ENCODE assay signal across 8 mouse cellular contexts in the genomic region with DNA sequence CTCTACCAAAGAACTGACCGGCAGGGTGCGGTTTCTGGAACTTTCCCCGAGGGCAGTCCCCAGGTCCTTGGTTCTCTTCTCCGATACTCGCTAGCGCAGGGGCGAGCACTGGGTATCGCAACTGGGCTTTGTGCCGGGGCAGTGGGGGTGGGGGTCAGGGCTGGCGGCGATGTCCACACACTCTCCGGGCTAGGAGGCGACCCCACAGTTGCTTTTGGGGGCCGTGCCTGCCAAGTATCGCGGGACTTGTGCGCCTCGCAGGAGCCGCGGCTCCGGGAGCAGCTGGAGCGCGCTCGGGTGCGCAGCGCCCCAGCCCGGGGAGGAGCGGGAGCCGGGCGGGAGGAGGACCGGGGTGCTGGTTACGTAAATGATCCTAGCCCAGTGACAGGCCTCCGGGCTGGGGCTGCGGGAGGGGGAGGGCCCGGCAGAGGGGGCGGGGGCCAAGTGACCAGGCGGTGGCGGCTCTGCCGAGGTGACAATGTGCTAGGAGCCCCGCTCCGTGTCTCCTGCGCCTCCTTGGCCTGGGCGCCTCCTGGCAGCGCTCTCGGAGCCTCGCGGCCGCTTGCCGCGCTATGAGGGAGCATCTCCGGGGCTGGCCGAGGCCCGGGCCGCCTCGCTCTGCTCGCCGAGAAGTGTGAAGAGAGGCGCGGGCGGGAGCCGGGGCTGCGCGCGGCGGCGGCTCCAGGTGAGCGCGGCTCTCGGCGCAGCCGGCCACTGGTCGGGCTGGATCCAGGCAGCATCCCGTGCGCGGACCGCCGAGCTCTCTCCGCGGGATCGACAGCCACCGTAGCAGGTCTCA. TPM values are rescaled to one million over a fixed set of nuclear protein-coding genes. Genes with fewer than 3 reads are reported as not detected.
A peak's percentile ranks its signal among the peaks of the same experiment; 100 is the strongest.
DNase-seq lines count a peak whose midpoint lies in the region; ATAC-seq and TF ChIP-seq lines count a peak whose summit lies in the region.

Gene Galnt13 (plus strand): TSS at position 381 of the 799 bp plus-strand sequence.

- under 1% methylated on average over 79 of the region's 81 CpGs for WGBS in heart, embryonic 13.5 days
- under 1% methylated on average over 81 of the region's 81 CpGs for WGBS in cerebellum, adult 2 months
- 2% methylated on average over 59 of the region's 81 CpGs for WGBS in lung, postnatal 0 days

- H3K9me3 ChIP-seq in heart, embryonic 13.5 days = no peaks in the 10 kb centered on the region
- H3K9me3 ChIP-seq in lung, postnatal 0 days (ENCODE audit: low read length) = no peaks in the 10 kb centered on the region

- TF ChIP-seq CTCF in cerebellum, adult 2 months (IDR thresholded peaks at IDR 0.05; ENCODE audit: borderline replicate concordance, insufficient read depth, low read depth, low read length) = no peak; the same call in 1 of the 2 replicates
- no peak for TF ChIP-seq CTCF in lung, postnatal 0 days (IDR thresholded peaks at IDR 0.05)

- peaks cover 12% of the 10 kb centered on the region; the same call in 1 of the 2 replicates for H3K4me1 ChIP-seq in heart, embryonic 13.5 days
- peaks cover 3% of the 10 kb centered on the region; the same call in 1 of the 2 replicates for H3K4me1 ChIP-seq in cerebellum, adult 2 months (ENCODE audit: control insufficient read depth, insufficient read depth, low read length)
- no peaks in the 10 kb centered on the region for H3K4me1 ChIP-seq in lung, postnatal 0 days (ENCODE audit: insufficient read depth, low read depth, low read length)

- peaks cover 58% of the 10 kb centered on the region for H3K27me3 ChIP-seq in heart, embryonic 13.5 days (replicated peaks)
- H3K27me3 ChIP-seq in cerebellum, adult 2 months (ENCODE audit: control insufficient read depth, insufficient read depth, low read length) = no peaks in the 10 kb centered on the region
- H3K27me3 ChIP-seq in lung, postnatal 0 days (replicated peaks; ENCODE audit: insufficient read depth, low read length) = peaks cover 16% of the 10 kb centered on the region

- peak within 1 kb of the TSS; percentile 84 for H3K4me2 ChIP-seq in heart, embryonic 13.5 days
- peak within 1 kb of the TSS; percentile 58 for H3K4me2 ChIP-seq in lung, postnatal 0 days (replicated peaks; ENCODE audit: low read depth, low read length)

- TF ChIP-seq EP300 in lung, postnatal 0 days (IDR thresholded peaks at IDR 0.05) = no peak

- H3K36me3 ChIP-seq in heart, embryonic 13.5 days = no peaks in the 10 kb centered on the region
- H3K36me3 ChIP-seq in lung, postnatal 0 days (ENCODE audit: insufficient read depth, low read length) = no peaks in the 10 kb centered on the region

- H3K4me3 ChIP-seq in heart, embryonic 13.5 days = peak within 1 kb of the TSS; percentile 56
- H3K4me3 ChIP-seq in cerebellum, adult 2 months (replicated peaks; ENCODE audit: insufficient read depth, low read depth, low read length) = peak within 1 kb of the TSS; percentile 95
- H3K4me3 ChIP-seq in lung, postnatal 0 days (ENCODE audit: low read depth, low read length) = peak within 1 kb of the TSS; percentile 33

- intact Hi-C loops in heart, postnatal 36 days (cut with DNase I) = no loop called here

- H3K9ac ChIP-seq in heart, embryonic 13.5 days = peak within 1 kb of the TSS; percentile 40; the same call in 1 of the 2 replicates
- H3K9ac ChIP-seq in lung, postnatal 0 days (replicated peaks; ENCODE audit: low read depth) = no peak within 1 kb of the TSS

- peak; percentile 77 for TF ChIP-seq POLR2A in cerebellum, adult 2 months (IDR thresholded peaks at IDR 0.05; ENCODE audit: borderline replicate concordance, insufficient read depth, low read length)

- H3K27ac ChIP-seq in heart, embryonic 13.5 days (replicated peaks) = no peak within 1 kb of the TSS
- peak within 1 kb of the TSS; percentile 95 for H3K27ac ChIP-seq in cerebellum, adult 2 months (ENCODE audit: insufficient read depth, low read length)
- H3K27ac ChIP-seq in lung, postnatal 0 days (ENCODE audit: low read length) = no peak within 1 kb of the TSS

- no peak for DNase-seq in heart, postnatal 36 days
- DNase-seq in cerebellum, adult 2 months = peak; percentile 94 to 95
- DNase-seq in forelimb bud, embryonic 11.5 days (ENCODE audit: low read depth, low spot score) = peak; percentile 39
- DNase-seq in layer of hippocampus, postnatal 25 days (ENCODE audit: extremely low spot score in 1 of 2, low spot score in 1 of 2) = peak; percentile 58 to 70
- peak; percentile 34 for DNase-seq in lung, postnatal 0 days (ENCODE audit: low spot score)
- peak; percentile 77 for DNase-seq in right cerebral cortex, postnatal 14 days
- DNase-seq in spleen, adult 18-20 months = no peak

- peak; percentile 49; the same call in 1 of the 2 replicates for ATAC-seq in heart, embryonic 13.5 days (ENCODE audit: extremely low read depth, insufficient number of reproducible peaks, low FRiP score, low TSS enrichment)
- peak; percentile 76 for ATAC-seq in lung, postnatal 0 days

RNA-seq across cellular contexts. Expression of gene Galnt13, which starts in this region (rescaled TPM):
- polyA plus RNA-seq in heart, embryonic 13.5 days (2015; fragmentation: Nextera tagmentation; extraction: Ambion mirVana) = not detected in 2 replicates
- not detected for total RNA-seq in heart, postnatal 36 days (2021)
- 27.5 and 36.3 TPM in 2 replicates for polyA plus RNA-seq in cerebellum, adult 2 months (2012; rRNA removed)
- total RNA-seq in layer of hippocampus, postnatal 25 days (2021) = 10 to 100 TPM; 21.0 to 23.1 TPM
- polyA plus RNA-seq in lung, postnatal 0 days (2015; fragmentation: Nextera tagmentation; extraction: Ambion mirVana) = 0.74 and 0.80 TPM in 2 replicates

Comparison
In these comparisons a context has a peak if more than half of its experiments do, and no peak if none do; other contexts are left out.
1. RNA of gene Galnt13 (total RNA-seq): 21.0 to 23.1 TPM in layer of hippocampus, postnatal 25 days; not detected in heart, postnatal 36 days; every median in the first group is over 10 times any median in the second.
2. RNA of gene Galnt13 (polyA plus RNA-seq): 27.5 to 36.3 TPM in cerebellum, adult 2 months; 0.74 to 0.80 TPM in lung, postnatal 0 days and not detected in heart, embryonic 13.5 days; every median in the first group is over 10 times any median in the second.
3. Peak in ATAC-seq, H3K4me3 ChIP-seq, H3K9ac ChIP-seq and H3K4me2 ChIP-seq in heart, embryonic 13.5 days; RNA of the gene not detected or under 1 TPM.
4. Peak in DNase-seq, ATAC-seq, H3K4me3 ChIP-seq and H3K4me2 ChIP-seq in lung, postnatal 0 days; RNA of the gene not detected or under 1 TPM.
5. H3K4me3 ChIP-seq: peak in every context shown above with its lines; median percentile 95 in cerebellum, adult 2 months; 56 in heart, embryonic 13.5 days; 33 in lung, postnatal 0 days.
6. DNase-seq: peak in cerebellum, adult 2 months (2 of 2), forelimb bud, embryonic 11.5 days (single experiment), layer of hippocampus, postnatal 25 days (2 of 2) and right cerebral cortex, postnatal 14 days (single experiment); none in heart, postnatal 36 days (0 of 2) and spleen, adult 18-20 months (0 of 2).